Mouse (Mus musculus) kidney, adult 8-10 months (tissue): ENCODE data around the gene Mex3a.
"Not testable (repeated sequence)": the region's sequence is repeated elsewhere in the genome, so short reads cannot be mapped to it uniquely, and the experiment has no call there.

Experiments used
- DNase-seq, 2 experiments: peaks; one replicate each; pipeline ENCODE4 v3.0.0; 2022

The Mex3a gene

DNA sequence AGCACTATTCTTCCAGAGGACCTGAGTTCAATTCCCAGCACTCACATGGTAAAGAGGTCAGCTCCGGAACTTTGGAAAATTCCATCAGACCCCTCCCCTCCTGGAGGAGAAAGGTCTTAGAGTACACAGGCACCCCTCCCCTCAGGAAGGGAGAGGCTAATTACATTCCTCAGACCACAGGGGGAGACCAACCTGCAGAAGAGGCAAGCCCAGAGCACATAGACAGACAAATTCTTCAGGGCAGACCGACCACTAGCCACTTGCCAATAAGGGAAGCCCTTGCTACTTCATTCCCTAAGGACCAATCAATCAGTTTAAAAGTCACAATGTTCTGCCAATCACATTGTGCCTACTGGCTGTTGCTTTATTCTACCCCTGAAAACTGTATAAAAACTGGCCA is 40.6 kb downstream of the Mex3a start:
- DNase-seq, result no peak

DNA sequence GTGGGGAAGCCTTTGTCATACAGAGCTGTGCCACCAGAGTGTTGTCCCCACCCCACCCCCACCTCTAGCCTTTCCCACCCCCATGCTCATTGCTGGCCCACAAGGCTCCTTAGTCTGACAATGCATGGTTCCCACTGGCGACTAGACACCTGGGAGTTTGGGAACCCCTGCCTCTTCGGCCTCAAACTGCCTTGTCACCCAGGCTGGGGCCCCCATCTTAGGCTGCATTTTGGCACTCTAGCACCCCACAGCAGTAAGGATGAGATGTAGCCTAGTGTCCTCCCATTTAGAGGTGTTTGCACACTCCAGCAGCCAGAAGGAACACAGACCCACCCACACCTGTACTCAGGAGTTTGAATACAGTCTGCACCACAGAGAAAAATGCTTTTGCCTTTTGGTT is 41.6 kb downstream of the Mex3a start:
- DNase-seq, result no peak

DNA sequence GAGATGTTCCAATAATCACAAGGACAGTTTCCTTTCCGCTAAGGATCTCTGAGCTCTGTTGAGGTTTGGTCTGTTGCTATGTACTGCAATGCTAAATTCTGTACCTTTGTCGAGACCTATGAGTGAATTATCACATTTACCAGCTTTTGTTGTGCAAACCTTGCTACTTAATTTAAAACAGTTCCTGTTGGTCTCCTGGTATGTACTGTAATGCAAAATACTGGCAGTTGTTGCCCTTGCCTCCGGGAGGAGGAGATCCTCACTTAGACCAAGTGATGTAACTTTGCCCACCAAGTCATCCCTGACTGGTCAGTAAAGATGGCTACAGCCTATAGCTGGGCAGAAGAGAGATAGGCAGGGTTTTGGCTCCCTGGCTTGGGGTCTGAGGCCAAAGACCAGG is 43.3 kb downstream of the Mex3a start, which contains the start of gene Ssr2:
Gene Ssr2 (plus strand): TSS at position 337 of the 400 bp plus-strand sequence.
- DNase-seq, result no peak

DNA sequence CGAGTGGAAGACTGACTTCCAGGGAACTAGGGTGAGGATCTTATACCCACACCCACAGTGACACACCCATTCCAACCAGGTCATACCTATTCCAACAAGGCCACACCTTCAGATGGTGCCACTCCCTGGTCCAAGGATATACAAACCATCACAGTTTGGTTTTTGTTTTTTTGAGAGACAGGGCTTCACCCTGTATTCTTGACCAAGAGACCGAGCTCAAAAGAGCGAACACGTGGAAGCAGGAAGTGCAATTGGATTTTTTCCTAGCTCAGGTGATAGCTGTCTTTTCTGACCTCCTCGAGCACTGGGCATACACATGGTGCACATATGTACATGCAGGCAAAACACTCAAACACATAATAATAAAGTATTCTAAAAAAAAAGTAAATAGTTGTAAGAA is 45.7 kb downstream of the Mex3a start:
- DNase-seq, result not testable (repeated sequence)

DNA sequence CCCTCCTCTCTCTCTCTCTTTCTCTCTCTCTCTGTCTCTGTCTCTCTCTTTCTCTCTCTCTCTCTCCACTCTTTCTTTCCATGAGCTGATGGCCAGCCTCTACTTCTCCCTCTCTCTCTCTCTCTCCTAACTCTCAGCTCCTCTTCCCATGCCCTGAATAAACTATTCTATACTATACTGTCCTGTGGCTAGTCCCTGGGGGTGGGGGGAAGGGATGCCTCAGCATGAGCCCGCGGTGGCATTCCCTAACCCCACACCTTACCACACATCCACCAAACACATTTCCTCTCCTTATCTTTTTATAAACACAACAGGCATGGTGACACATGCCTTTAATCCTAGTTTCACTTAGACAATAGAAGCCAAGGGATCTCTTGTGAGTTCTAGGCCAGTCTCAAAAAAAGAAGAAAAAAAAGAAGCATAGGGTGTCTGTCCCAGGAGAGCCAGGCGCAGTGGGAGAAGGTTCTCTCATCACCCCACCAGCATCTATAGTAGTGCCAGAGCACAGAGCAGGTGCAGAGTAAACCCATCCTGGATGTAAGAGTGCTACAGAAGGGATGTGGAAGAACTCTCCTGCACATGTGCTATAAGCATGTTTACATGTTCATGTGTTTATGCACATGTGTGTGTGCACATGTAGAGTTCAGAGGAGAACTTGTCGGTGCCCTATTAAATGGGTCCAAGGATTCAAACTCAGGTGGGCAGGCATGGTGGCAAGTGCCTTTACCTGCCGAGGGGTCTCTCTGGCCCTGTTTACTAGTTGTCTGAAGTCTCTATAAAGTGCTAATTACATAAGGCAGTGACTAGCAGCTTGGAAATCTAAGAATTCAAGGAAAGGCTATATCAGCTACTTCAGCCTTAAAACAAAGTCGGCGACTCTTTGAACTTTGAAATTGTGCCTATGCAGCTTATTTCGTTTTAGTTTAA is 46.6 kb downstream of the Mex3a start:
- DNase-seq, result no peak

DNA sequence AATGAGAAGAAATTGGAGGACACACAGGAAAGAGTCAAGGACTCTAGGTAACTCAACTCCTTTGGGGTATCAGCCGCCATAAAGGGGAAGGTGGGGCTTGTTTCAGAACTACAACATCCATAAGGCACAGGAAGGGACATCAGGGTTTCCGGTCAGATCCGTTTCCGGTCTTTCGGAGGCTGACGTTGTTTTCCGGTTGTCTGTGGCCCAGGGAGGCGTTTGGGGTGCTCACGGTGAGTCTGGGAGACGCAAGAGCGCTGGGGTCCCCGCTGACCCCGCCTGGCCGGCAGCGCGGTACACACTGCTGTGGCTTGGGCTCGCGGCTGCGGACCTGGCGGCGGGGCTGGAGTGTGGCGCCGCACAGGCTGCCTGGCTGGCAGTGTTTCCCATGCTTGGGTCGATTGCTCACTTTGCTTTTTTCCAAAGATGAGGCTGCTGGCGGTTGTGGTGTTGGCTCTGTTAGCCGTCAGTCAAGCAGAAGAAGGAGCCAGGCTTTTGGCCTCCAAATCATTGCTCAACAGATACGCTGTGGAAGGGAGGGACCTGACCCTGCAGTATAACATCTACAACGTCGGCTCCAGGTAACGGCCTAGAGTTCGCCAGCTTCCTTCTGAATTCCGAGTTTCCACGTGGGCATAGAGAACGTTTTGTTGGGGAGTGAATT is 47.4 kb downstream of the Mex3a start:
- peak; percentile 81 to 84 for DNase-seq

DNA sequence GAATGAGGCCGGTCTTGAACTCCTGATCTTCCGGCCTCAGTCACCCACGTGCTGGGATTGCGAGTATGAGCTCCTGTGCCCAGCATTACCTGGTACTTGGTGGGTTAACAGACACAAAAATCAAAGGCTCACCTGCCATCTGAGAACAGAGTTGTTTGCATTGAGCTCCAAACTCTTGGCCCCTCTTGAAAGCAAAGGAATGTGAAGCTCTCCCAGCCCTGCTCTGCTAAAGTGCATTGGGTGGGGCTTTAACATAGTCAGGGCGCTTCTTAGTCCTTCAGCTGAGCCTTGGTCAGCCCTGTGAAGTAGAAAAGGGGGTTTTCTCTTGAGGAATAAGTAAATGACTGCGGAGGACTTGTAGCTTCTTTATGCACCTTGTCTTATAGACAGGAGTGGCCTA is 53.6 kb downstream of the Mex3a start:
- no peak for DNase-seq

DNA sequence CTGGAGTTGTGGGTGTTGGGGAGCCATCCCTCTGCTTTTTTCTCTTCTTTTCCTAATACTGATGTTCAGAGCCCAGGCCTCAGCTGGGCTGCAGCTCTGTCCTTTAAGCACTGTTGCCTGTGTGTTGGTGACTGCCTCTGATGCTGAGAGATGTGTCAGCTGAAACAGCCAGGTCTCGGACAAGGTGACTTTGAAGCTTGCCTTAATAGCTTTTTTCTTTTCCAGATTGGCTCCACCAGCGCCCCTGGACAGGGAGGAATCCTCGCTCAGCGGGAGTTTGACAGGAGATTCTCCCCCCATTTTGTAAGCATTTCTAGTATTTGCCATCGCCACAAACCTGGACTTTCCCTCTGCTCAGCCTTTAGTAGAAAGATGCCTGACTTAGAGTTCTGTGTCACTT is 54.4 kb downstream of the Mex3a start:
- no peak for DNase-seq

DNA sequence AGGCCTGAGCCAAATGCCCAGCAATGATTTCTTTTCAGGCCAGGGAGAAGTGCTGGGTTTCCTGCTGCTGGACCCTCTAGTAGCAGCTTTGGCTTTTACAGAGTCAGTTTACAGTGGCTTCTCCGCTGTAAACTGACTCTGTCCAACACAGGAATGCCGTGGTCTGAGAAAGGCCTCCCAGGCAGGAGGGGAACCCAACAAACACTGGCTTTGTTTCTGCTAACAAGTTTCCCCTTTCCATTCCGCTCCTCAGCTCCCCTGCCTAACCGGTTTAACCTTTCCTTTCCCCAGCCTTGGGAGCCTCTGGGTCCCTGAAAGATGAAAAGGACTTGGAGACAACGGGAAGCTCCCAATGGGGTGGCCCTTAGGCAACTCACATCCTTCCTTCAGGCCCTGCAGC is 58.1 kb downstream of the Mex3a start:
- no peak for DNase-seq
